Mouse (Mus musculus): ENCODE data around the gene Vps9d1.
A peak's percentile ranks its signal among the peaks of the same experiment; 100 is the strongest.
"Not testable (repeated sequence)": the region's sequence is repeated elsewhere in the genome, so short reads cannot be mapped to it uniquely, and the experiment has no call there.

Gene Vps9d1

DNA sequence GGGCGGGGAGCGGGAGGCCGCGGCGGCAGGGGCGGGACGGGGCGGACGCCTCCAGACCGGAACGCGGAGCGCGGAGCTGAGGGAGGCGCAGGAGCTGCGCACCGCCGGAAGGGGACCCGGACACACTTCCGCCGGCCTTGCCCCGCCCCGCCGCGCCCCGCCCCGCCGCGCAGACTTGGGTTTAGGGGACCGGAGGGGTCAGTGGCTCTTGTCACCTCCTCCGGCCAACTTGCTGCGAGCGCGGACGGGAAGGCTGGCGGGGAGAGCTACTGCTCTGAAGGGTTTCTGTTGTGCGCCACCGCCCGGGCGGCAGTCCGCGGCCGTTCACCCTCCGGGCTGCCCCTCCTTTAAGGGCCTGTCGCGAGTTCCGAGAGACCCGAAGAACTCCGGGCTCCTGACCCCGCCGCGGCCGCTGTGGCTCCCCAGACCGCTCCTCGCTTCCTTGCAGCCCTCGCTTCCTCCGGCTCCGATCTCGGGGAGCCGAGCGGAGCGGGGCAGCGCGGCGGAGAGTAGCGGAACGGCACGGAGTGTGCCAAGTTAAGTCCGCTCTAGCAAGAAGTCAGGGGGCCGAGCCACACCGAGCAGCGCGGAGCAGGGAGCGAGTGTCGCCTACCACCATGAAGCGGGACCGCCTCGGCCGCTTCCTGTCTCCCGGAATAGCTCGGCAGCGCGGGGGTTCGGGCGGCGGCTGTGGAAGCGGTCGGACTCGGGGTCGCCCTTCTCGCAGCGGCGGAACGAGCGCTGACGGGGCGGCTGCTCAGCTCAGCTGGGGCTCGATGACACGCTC, at the start of gene Vps9d1, which contains the start of gene Zfp276:
Gene Vps9d1 (minus strand): TSS at position 250 of the 787 bp plus-strand sequence.
Gene Zfp276 (plus strand): TSS at position 97 of the 787 bp plus-strand sequence.
- DNase-seq = peak; percentile 90

DNA sequence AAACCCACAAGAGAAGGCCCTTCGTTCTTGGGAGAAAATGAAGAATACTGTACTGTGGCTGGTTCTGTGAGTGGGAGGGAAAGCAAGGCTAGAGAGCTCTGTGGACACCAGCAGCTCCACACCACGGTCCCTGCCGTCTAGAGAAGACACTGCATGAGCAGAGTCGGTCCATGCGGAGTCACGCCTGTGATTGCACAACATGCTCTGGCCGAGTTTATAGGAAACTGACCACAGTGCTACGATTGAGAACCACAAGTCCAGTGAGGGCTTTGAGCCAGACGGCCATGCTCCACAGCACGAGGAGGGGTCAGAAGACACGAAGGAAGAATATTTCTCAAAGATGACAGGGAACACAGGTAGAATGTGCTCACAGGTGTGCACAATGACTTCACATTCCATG, 44.2 kb upstream of the Vps9d1 start:
- no peak for DNase-seq

DNA sequence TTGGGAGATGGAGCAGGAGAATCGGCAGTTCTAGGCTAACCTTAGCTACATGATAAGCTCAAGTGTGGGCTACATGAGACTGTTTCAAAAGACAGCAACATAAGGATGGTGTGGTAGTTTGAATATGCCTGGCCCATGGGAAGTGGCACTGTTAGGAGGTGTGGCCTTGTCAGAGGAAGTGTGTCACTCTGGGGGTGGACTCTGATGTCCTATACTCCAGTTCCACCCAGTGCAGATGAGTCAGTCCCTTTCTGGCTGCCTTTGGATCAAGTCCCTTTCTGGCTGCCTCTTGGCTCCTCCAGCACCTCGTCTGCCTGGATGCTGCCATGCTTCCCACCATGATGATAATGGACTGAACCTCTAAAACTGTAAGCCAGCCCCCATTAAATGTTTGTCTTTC, 38.6 kb upstream of the Vps9d1 start:
- DNase-seq = no peak

DNA sequence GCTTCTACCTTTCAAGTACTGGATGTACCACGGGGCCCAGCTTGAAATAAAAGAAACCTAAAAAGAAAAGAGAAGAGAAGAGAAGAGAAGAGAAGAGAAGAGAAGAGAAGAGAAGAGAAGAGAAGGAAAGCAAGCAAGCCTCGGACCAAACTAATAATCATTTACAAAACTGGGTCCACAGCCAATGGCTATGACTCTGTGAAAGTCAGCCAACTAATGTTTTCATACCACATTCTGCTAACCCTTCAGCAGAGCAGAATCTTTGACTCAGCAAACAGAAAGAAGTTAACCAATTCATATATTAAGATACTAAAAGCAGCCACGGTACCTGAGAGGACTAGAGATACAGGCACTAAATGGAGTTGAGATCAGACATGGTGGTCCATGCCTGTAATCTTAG, 38.1 kb upstream of the Vps9d1 start:
- DNase-seq = no peak

DNA sequence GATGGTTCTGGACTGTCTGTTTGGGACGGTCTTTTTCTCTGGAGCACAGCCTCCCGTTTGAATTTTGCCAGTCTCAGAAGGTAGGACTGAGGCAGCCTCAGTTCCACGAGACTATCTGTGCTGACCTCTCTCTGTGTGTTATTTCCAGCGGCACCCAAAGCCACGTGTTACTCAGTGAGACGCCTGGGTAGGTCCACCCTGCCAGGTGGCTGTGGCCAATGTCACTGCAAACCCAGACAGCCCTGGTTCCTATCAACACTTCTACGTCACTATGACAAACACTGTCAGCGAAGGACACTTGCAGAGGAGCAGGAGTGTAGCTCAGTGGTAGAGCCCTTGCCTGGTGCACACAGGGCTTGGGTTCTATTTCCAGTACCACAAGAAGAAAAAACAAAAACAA, 37.6 kb upstream of the Vps9d1 start:
- no peak for DNase-seq

DNA sequence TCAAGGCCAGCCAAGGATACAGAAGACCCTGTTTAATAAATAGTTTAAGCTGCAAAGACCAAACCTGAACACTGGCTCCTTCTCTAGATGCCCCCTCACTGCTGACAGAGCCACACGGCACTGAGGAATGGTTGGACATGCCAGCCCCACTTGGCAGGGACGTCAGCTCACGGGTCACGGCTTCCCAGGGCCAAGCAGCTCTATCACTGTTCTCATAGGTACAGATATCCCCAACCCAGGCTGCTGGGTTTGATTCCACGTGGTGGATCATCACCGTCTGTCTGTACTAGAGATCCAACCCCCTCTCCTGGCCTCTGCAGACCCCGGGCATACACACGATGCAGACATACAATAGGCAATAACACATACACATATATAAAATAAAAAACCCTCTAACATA, 36.5 kb upstream of the Vps9d1 start:
- DNase-seq = no peak

DNA sequence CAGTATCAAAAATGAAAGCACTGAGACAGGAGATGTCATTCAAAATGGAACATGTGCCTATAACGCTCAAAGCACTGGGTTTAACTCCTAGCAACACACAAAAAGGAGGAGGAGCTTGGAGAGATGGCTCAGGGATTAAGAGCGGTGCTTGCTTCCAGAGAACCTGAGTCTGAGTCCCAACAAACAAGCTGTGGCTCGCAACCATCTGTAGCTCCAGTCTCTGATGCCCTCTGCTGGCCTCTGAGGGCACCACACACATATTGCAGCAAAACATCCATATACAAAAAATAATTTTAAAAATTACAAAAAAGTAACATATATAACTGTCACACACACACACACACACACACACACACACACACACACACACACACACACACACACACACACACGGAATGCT, 36.0 kb upstream of the Vps9d1 start:
- DNase-seq = peak; percentile 38

DNA sequence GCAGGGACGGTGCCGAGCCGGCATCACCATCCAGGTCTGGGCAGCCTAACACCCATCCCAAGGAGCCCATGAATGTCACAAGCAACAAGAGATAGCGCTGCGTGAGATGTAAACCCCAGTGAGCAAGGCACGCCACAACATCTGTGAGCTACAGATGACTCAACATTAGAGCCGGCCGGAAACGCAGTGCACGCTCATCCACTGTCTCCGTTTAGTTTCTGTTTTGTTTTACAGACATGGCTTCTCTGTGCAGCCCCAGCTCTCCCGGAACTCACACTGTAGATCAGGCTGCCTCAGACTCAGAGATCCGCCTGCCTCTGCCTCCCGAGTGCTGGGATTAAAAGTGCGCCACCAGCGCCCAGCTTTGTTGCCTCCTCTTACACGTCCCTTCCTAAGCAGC, 33.2 kb upstream of the Vps9d1 start:
- DNase-seq = no peak

DNA sequence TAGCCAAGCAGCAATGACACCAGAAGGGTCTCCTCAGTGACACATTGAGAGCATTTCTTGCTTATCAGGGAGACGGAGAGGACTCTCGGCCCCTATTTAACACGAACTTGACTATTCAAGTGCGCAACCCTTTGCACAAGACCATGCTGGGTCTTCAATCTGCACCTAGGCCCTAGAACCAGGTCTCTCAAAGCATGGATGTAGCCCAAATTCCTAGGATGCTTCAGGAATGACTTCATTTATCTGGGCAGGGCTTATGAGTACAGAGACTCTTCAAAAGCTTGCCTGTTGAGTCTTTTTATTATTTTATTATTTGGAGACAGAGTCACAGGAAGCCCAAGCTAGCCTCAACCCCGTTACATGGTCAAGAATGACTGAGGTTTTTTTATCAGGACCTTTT, 30.3 kb upstream of the Vps9d1 start:
- no peak for DNase-seq

DNA sequence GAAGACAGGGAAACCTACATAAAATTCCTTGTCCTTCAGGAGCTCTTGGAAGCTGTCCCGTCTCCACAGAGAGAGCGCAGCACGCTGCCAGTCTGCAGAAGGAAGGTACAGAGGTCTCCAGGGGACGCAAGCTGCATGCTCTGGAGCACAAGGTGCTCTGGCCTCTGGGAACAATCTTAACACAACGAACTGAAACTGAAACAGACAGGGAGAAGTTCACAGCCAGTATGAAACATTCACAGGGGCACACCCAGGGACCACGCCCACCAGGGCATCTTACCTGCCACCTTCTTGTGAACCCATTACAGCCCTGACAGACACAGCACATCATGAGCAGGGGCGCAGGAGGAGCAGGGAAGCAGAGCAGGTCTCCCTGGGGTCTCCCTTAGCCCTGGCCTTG, 29.8 kb upstream of the Vps9d1 start:
- no peak for DNase-seq

DNA sequence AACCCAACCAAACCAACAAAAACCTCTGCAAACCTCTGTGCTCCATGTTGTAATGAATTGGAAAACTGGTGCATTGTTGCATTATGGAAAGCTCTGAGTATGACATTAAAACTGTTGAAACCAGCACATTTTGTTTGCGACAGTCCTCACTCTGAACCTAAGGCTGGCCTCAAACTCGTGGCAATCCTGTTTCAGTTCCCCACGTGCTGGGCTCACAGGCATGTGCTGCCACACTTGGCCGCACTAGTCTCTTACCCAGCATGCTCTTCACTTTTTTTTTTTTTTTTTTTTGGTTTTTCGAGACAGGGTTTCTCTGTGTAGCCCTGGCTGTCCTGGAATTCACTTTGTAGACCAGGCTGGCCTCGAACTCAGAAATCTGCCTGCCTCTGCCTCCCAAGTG, 28.8 kb upstream of the Vps9d1 start:
- DNase-seq = not testable (repeated sequence)

DNA sequence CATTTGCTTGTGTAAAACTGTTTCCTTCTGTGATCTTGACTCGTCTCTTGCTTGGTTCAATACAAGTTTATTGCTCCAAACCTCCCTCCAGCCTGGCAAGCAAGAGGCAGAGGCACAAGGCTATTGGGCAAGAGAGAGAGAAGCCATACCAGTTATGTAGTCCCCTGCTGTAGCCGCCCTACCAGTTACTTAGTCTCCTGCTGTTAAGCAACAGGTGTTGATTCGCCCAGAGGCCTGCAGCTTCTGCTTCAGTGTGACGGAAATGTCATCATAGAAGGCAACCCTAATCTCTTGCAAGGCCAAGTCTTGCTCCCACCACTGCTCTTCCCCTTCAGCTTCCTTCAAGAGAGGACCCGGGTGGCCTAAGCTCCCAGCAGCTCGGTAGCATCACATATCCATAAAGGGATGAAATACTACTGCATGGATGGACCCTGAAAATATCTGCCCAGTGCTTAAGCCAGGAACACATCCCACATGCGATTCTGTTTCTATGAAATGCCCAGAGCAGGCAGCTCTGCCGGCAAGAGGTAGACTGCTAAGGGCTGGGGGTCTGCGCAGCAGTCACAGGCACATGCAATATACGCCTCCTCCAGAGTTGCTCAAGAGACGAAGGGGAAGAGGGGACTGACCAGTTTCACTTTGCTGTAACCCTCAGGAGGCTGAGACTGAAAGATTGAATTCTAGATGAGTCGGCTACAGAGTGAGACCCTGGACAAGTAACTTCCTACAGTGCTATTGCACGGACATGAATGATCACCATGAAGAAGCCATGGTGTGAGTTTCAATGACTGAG, 26.4 kb upstream of the Vps9d1 start:
- no peak for DNase-seq

DNA sequence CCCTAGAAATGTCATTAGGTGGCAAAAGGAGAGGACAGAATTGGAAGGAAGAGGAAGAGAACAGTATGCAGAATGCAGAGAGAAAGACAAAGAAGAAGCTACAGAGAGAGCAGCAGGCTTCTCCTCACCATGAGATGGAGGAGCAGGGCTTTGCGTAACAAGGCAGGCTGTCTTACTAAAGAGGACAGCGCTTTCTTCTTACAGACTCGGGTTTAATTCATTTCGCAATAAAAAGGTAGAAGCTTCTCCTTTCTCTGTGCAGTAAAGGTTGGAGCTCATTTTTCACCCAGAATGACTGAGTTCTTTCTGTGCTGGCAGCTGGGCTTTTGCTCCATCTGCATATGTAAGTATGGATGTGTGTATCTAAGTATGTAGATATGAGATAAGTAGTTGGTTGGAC, 25.7 kb upstream of the Vps9d1 start:
- DNase-seq = no peak

DNA sequence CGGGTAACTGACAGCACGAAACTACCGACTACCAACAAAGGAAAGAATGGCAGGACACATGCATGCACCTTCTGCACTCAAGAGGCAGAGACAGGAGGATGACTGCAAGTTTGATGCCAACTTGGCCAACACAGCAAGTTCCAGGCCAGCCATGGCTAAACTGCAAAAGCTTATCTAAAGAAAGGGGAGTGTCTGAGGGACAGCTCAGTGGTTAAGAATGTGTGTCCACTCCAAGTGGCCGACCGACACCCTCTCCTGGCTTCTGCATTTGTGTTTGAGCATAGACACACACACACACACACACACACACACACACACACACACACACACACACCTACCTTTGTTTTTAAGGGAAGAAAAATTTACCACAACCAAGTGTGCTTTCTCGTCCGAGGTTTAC, 24.3 kb upstream of the Vps9d1 start:
- DNase-seq = no peak

DNA sequence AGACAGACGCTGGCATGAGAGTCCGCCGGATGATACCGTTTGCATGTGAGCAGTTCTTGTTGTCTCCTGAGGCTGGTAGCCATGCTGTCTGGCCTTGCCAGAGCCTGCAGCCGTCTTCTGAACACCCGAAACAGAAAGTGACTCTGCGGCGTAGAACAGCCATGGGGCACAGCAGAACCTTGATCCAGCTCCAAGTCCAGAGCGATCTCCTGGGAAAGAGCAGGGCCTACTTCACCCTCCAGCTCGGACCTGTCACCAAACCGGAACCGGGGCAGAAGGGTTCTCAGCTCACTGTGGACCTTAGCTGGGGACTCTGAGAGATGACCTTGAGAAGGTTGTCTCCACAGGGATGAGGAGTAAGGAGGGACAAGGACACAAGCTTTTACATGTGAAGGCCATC, 20.9 kb upstream of the Vps9d1 start:
- no peak for DNase-seq

DNA sequence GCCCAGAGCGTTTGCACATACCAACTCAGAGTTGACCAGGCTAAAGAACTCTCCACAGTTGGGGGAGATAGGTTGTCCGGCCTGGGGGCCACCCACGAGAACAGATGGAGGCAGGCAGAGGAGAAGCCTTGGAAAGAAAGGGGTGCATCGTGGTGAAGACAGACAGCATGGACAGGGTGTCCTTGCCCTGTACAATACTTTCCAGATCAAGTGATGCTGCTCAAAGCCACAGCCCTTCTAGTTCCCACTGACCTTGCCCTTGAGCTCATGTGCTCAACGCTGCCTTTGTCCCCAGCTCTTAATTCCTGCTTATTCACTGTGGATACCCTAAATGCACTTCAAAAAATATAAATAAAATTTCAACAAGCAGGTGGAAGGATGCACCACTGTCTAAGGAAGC, 20.3 kb upstream of the Vps9d1 start:
- DNase-seq = no peak

DNA sequence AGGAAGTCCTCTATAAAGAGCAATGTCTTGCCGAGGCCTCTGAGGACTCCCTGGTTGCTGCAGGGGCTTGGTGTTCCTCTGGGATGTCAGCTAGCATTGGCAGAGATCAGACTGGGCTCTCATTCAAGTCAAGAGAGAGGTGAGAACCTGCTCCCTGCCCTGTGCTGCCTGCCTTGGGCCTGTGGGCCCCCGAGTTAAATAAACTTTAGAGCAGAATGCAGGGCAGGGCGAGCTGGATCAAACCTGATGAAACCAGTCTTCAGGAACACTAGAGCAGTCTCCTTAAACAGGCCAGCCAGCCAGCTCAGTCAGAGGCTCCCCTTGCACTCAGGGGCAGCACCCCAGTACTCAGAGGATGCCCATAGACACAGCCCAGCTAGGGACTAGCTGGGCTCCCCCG, 17.8 kb upstream of the Vps9d1 start:
- no peak for DNase-seq

DNA sequence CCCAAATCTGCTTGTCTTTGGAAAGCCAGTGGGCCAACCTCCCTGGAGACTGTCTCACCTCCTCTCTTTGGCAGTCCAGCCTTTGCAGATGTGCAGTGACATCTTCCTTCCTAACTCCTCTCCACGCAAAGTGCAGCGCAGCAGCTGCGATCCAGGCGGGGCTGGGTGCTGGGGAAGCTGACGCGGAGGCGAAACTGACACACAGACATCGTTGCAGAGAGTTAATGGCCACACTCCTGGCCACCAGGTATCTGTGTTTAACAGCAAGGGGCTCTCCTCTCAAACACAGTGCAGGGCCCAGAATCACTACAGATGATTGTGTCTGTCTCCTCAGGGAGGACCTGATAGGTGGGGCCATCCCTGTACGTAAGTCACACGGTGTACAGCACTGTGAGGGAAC, 17.0 kb upstream of the Vps9d1 start:
- no peak for DNase-seq

DNA sequence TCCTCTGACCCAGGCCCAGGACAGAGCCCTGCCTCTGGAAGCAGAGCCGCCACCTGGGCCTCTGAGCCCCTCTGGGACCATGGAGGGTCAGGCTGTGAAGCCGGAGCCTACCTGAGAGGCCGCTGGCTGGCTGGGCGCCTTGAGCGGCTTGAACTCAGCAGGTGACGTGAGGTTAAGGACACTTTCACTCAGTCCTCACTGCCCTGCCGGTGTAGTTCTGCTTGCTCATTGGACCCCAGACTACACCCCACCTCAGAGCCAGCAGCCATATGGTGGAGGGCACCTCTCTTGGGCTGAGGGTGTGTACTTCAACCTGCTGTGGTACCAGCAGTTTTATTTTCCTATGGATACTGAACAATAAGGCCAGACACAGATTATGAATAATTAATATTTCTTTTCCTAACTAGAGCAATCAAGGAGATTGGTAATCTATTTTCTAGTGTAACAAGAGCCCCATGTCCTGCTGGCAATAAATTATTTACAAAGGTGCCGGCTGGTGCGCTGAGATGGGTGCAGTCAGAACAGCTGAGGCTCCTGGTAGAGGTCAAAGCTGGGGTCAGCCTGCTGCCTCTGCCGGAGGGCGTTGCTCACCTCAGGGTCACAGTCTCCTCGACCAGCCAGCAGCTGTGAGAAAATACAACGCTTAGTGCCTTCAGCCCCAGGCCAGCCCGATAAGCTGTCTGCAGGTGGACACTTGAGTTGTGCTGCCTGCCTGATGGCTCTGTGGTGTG, 13.9 kb upstream of the Vps9d1 start:
- DNase-seq = no peak

DNA sequence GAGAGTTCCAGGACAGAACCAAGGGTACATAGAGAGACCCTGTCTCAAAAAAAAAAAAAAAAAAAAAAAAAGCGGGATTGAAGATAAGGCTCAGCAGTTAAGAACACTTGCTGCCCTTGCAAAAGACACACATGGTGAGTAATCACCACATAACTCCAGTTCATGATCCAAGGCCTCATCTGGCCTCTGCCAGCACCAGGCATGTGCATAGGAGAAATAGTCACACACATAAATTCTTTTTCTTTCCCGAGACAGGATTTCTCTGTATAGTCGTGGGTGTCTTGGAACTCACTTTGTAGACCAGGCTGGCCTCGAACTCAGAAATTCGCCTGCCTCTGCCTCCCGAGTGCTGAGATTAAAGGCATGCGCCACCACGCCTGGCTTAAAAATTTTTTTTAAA, 3.4 kb upstream of the Vps9d1 start:
- not testable (repeated sequence) for DNase-seq

DNA sequence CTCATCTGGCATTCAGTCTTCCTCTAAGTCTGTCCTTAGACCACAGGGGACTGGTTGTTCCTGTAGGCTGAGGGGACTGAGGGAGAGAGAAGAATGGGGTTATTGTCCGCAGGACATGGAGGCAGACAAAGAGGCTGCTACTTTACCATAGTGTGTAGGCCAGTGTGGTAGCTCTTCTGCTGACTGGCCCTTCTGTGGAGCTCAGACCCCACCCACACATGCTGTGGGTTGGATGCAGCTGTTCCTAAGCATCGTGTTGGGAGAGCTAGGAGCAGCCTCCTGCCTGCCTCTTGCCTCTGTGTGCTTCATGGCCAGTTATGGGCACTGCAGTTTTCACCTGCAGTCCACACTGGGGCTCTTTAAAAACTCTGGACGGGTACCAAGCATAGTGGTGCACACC, 3.0 kb upstream of the Vps9d1 start:
- no peak for DNase-seq

DNA sequence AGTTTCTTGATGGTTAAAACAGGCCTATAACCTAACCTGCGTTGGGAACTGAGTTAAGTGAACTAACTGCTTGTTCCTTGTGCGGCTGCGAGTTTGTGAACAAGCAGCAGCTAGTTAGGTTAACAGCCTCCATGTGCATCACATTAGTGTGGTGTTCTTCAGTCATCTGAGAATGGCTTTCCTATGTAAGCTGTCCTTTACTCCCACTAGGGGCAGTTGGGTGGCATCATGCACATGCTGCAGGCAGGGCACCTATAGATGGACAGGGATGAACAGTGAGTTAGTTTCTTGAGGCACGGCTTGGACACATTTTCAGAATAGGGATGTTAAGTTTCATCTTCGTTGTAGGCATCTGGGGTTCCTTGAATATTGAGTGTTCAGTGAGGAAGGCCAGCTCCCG, 1.0 kb upstream of the Vps9d1 start:
- no peak for DNase-seq

DNA sequence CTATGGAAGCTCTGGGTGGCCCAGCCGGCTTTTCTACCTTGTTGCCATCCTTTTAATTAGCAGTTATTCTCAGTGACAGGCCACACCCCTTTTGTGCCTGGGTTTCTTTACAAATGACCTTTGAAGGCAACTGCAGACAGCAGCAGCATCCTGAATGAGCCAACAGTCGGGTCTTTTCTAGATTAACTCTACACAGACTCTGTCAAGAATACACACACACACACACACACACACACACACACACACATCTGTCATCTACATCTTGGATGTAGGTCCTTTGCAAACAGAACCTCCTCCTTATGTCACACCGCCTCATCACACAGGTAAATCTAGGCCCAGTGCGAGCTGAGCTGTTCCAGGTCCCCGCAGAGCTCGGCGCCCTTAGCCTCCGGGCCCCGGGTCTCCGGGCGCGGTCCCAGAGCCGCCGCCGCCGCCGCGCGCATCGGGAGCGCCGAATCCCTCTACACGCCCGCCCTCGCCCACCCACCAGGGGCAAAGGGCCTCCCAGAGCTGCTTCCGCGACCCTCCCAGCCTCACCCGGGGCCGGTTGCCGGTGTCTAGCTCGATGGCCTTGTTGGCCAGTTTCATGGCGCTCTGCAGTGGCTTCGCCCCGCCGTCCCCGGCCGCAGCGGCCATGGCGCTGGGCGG, 573 bp downstream of the Vps9d1 start:
- DNase-seq = no peak

Measured in thymus, postnatal 14 days (tissue).